Mouse (Mus musculus) cerebellum, adult (tissue): ENCODE measurements at regions not wholly inside any gene's neighbourhood (a gene's known extent, or its start where the extent isn't known, plus 50 kb on each side); places are given as distances from the start of the nearest gene placed in this dataset.

Experiments
- ATAC-seq: cut with Nextera tagmentation; 2 replicates; pipeline ENCODE4 v1.9.2; 2017; ENCODE audit warnings: mild to moderate bottlenecking, moderate library complexity, mixed read lengths; ENCODE audit not compliant: insufficient number of reproducible peaks, low FRiP score, low TSS enrichment

DNA sequence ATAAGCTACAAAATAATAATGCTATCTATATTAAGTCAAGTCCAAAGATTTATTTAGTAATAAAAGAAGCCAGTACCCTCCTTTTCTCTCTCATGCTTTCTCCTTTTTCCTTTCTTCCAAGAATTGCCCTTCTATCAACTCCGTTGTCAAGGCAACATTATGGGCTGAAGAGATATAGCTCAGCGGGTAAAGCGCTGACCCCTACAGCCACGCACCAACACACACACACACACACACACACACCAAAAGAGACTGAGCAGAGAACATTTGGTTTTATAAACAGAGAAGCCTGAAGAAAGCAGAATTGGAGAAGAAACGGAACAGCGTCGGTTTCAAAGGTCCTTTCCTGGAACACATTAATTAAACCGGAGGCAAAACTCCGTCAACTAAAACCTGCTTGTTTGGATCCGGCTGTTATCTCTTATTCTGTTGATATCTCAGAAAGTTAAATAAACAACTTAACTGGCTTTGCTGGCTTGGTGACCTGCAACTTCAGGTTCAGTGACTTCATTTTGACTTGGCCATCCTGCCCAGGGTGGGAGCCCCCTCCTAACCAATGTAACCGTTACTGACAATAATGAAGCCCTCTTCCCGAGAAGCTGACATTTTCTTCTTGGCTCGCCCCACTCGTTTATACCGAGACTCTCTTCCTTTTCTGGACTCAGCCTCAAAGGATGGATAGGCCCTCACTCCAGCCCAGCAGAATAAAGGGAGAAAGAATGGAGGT, 394.5 kb upstream of the Gm10131 start:
- no peak for ATAC-seq

DNA sequence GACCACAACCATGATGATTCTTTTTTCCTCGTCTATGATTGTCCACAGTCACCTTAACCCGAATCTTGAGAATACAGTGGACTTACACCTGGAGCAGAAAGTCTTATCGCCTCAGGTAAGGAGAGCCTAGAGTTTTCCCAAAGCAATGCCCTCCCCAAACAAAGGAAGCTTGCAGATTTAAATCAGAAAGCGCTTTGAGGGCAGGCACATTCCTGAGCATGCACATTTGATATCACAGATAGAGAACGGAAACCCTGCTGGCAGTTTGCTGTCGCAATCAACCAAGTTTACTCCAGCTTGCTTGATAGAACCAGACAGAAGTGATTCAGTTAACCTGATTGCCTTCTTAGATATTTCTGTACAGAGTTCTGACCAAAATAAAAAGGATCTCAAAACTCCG, 393.6 kb upstream of the Gm10131 start:
- ATAC-seq, result no peak

GRCm38 (mm10) chr8:34502606-34503162, 391.1 kb upstream of the Gm10131 start:
- ATAC-seq, result no peak

GRCm38 (mm10) chr8:34499196-34499595, 387.7 kb upstream of the Gm10131 start:
- ATAC-seq, result no peak

GRCm38 (mm10) chr8:34496751-34497150, 385.2 kb upstream of the Gm10131 start:
- ATAC-seq, result no peak

DNA sequence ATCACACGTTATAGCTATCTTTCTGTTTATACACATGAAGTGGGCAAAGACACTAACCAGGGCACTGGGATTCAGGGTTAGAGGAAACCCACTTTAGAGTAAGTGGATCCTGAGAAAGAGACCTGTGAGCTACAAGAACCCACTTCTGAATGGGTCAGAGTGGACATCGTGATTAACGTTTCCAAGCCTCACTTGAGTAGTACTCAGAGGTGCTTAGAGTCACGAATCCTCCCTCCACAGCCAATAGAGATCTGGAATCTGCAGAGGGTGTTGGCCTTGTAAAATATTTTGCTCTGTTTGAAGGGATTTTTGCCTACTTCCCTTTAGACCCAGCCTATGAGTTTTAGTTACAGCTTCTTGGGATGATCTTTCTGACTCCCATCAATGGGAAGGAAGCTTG, 384.4 kb upstream of the Gm10131 start:
- ATAC-seq, result no peak

- ATAC-seq, result no peak
Measured at GRCm38 (mm10) chr8:34488746-34489400, 377.3 kb upstream of the Gm10131 start.

DNA sequence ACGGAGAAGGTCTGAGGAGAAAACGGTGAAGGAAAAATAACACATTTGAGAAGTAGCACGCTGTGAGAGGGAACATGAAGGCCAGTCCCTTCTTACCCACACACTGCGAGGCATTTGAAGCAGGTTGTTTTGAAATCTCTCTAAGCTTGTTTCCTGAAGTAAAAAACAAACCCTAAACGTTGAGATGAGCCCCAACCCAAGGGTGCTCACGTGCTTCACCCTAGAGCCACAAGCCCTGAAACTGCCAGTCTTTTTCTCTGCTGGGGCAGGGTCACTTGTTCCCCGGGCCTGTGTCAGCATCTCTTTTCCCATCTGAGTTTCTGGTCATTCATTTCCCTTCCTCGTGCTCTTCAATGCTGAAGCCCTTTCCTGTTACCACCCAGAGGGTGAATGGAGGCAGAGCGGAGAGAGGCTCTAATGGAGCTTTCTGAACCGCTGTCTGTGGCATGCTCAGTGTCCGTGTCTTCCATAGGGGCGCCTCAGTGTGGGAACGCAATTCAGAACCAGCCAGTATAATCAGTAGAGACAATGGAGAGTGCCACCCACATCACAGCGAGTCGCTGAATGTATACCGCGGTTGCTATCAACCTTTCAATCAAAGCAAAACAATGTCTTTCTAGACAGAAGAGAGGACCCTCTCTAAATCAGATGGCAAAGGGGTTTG, 375.0 kb upstream of the Gm10131 start:
- no peak for ATAC-seq

DNA sequence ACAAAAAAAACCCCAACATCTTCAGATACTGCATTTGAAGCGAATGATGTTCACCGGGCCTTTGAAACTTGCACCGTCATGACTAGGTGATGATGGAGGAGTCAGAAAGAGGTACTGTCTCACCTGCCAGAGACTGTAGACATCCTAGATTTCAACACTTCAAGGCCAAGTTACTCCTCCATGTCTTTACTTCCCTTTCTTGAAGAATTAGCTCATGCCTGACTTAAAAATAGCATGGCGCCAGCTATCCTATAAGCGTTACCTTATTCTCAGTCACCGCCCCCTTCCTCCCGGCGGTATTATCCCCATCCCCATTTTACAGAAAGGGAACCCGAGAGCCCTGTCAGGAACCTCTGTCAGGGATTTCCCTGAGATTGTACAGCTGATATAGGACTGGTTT, 374.4 kb upstream of the Gm10131 start:
- no peak for ATAC-seq

GRCm38 (mm10) chr8:34485346-34485745, 373.8 kb upstream of the Gm10131 start:
- ATAC-seq, result no peak

DNA sequence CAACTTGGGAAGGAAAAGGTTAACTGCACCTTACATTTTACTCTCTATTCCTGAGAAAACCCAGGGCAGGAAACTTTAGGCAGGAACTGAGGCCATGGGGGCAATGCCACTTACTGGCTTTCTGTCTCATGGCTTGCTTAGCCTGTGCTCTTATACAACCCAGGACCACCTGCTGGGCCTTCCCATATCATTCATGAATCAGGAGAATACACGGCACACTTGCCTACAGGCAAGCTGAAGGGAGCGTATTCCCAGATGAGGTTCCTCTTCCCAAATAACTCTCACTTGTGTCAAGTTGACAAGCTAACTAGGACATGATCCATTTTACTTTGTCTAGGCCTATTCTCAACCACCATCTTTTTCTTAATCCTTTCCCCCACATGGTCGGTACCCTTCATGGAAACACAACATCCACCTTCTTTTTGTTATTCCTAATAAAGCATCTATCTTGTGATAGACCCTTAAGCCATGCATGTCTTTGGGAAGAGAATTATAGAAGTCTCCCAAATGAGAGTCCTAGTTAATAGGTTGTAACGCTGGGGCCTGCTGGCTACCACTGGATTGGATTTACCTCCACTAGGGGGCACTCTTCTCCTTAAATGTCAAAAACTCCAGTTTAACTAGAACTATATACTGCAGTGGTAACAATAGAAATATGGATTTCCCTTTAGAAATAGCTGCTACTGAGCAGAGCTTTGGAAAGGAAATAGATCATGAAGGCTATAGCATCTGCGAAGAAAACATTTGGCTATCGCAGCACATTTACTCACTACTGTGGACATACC, 373.2 kb upstream of the Gm10131 start:
- ATAC-seq, result peak; percentile 63

DNA sequence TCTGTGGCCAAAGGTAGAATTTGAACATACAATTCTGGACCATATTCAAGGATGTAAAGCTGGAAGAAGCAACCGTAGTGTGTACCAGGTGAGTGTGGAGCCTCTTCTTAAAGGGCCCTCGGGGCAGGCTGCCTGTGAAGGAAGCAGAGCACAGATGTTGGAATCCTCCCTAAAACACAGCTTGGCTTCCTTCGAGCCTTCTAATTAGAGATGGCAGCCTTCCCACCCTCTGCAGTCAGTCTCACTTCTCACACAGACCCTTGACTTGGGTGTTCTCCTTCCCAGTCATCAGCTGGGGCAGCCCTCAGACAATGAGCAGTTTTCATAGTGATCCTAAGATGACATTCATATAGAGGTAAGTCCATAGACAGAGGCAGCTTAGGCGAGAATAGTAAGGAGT, 371.7 kb upstream of the Gm10131 start:
- no peak for ATAC-seq

DNA sequence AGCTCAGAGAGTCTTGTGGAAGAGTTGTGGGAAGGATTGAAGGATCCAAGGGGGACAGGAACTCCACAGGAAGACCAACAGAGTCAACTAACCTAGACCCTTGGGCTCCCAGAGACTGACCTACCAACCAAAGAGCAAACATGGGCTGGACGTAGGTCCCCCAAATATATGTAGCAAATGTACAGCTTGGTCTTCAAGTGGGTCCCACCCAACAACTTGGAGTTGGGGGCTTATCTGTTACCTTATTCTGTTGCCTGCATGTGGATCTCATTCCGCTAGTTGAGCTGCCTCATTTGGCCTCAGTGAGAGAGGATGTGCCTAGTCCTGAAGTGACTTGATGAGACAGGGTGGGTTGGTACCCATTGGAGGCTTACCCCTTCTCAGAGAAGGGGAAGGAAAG, 371.1 kb upstream of the Gm10131 start:
- no peak for ATAC-seq

GRCm38 (mm10) chr8:34480496-34480895, 369.0 kb upstream of the Gm10131 start:
- no peak for ATAC-seq

DNA sequence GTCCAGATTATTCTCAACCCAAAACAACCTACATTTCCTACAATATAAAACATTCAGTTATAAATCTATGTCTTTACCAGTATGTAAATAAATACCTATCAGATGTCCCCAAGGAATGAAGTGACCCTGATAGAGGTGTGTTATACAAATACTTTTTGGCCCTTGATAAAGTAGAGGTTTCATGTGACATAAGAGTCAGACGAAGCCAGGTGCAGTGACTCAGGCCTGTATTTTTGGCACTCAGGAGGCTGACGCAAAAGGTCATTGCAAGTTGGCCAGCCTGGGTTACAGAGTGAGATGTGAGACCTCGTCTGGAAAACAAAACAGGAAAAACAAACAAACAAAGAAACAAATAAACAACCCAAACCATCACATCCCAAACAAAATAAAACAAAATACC, 367.4 kb upstream of the Gm10131 start:
- ATAC-seq, result no peak

DNA sequence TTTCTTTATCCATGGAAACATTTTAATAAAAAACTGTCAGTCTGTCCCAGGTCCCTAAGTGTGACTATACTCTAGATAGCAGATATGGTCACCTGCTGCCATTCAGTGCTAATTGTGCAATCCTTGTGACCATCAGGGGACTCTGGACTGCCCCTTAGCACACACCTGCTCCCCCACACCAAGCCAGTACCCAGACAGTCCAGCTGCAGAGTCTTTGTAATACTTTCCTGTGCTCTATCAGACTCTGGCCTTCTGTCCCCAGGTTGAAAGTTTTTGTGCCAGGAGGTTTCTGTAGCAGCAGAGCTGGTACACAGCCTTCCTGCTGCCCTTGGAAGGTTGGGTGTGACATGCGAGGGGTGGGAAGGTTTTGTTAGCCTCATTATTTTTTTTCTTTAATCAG, 366.9 kb upstream of the Gm10131 start:
- ATAC-seq, result no peak

DNA sequence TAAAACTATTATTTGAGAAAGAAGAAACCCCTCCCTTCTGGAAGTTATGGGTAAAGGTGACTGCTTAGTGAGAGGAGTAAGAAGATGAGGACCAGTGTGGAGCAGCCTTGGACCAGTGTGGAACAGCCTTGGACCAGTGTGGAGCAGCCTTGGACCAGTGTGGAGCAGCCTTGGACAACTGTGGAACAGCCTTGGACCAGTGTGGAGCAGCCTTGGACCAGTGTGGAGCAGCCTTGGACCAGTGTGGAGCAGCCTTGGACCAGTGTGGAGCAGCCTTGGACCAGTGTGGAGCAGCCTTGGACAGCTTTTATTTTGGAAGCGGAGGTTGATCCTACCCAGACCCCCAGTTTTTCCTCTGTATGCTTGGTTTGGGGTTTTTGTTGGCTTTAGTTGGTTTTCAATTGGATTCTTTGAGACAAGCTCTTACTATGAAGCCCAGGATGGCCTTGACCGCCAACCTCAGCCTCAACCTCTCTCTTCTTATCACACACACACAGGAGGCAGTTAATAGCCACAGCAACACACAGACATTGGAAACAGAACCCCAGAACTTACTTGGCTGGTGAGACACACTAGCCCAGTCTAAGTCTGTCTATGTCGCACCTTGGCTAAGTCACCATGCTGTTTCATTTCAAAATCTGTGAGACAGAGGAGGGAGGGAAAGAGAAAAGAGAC, 364.7 kb upstream of the Gm10131 start:
- no peak for ATAC-seq

- ATAC-seq, result no peak
Measured at GRCm38 (mm10) chr8:34474593-34474992, 363.1 kb upstream of the Gm10131 start.

DNA sequence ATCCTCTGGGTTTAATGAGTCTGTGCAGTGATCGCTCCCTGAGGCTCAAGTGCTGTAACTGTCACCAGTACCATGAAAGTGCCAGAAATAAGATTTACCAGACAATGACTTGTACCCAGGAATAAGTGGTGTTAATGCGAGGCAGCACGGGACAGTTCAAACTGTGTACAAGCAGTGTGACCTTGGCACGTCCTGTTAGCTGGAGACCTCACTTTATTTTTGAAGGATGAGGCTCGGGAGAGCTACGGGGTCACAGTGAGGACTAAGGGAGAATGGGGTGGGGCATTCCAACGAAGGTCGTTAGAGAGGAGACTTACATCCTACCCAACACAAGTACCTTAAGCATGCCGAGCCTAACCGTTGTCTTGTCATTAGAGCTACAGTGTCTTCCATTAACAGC, 362.2 kb upstream of the Gm10131 start:
- no peak for ATAC-seq

- ATAC-seq, result no peak
Measured at GRCm38 (mm10) chr8:34473301-34473700, 361.8 kb upstream of the Gm10131 start.
